Mouse (Mus musculus) cerebellum, postnatal 25 days (tissue): ENCODE measurements at regions not wholly inside any gene's neighbourhood (a gene's known extent, or its start where the extent isn't known, plus 50 kb on each side); places are given as distances from the start of the nearest gene placed in this dataset.
"Not testable (repeated sequence)": the region's sequence is repeated elsewhere in the genome, so short reads cannot be mapped to it uniquely, and the experiment has no call there.

Experiments used
- DNase-seq, 2 experiments: peaks; one replicate each; pipeline ENCODE4 v3.0.0; 2021; ENCODE audit warnings: mixed read lengths in 2 of 2

DNA sequence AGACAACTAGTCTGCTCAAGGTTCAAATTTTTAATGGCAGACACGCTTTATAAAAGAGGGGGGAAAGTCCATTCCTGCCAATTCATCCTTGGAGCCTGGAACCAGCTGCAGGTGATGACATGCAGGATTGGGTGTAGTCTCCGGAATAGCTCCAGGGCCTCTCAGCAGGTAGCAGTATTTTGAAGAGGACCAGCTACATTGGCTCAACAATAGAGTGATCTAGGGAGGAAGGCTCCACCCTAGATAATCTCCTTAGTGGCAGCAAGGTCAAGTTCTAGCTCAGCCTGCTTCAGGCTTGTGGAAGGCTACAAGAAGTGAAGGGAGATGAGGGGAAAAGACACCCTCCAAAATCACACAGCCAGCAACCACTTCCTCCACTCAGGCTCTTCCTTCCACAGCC lies 1405.1 kb downstream of the 4930444P10Rik start:
- DNase-seq, result not testable (repeated sequence)

DNA sequence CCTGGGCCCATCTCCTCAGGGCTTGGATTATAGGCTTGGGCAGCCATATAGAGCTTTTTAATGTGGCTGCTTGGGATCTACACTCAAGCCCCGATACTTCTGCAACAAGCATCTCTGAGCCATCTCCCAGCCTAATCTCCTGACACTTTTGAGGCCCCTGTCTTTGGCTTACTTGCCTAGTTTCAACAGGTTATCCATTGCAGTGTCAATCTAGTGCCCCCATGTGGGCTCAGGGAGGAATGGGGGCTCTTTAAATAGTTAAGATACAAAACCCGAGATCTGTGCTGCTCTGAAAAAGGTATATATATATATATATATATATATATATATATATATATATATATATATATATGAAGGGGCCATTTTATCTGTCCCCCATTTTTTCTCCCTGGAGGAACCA lies 1407.0 kb downstream of the 4930444P10Rik start:
- no peak for DNase-seq

DNA sequence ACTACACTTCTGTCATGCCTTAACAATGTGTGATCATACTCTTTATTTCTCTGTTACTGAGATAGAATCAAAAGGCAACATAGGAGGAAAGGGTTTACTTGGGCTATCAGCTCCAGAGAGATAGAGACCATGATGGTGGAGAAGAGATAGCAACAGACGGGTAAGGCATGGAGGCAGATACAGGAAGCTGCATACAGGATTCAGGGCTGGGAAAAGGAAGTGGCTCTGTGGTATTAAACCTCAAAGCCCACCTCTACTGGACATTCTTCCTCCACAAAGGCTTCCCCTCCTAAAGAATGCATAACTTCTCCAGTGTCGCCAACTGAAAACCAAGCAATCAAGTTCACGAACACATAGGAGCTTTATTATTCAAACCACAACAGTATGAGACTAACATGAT lies 1412.7 kb downstream of the 4930444P10Rik start:
- no peak for DNase-seq

DNA sequence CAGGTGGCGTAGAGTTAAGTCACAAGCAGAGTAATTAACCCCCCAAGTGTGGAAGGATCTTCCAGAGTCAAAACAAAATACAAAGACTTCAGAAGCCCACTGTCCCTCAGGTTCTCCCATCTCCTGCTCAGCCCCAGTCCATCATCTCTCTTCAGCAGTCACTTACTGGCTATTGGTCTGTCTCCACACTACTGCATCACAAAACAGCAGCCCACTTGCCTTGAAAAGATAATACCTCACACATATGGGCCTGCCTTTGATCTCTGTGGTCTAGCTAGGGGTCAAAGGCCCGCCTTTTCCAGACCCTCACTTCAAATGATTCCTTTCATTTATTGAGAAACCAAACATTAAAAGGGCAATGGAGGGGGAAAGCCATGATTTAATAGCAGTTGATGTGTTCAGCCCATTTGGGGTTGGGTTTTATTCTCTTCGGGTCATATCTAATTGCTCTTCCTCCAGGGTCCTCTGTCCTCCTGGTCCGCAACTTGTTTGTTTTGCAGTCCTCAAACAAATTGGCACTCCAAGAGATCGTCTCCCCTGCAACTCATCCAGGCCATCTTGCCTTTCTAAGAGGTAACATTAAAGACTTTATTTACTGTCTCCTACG lies 1420.6 kb downstream of the 4930444P10Rik start:
- DNase-seq, result no peak

DNA sequence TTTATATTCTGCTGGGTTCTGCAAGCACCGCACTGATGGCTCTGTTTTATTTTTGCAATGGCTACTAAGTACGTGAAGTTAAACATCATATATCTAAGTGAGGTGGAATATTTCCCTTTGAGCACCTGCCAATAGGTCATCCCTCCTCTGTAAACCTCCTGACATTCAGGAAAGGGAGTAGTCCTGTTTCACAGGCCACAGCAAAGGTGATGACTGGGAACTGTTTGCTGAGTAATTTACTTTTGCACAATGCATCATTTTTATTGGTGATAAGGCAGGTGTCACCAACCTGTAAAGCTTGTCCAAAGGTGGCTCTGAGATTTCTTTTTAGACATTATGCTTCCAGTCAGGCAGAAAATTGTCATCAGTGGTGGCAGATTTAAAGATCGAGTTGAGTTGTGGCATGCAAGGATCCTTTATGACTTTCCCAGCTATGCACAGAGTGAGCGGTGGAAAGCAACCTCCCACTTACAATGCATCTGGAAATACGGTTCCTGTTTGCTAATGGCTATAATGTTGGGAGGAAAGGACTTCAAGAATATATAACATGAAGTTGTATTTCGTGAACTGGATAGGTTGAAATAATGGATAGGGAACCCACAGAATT lies 1430.3 kb downstream of the 4930444P10Rik start:
- DNase-seq, result no peak

DNA sequence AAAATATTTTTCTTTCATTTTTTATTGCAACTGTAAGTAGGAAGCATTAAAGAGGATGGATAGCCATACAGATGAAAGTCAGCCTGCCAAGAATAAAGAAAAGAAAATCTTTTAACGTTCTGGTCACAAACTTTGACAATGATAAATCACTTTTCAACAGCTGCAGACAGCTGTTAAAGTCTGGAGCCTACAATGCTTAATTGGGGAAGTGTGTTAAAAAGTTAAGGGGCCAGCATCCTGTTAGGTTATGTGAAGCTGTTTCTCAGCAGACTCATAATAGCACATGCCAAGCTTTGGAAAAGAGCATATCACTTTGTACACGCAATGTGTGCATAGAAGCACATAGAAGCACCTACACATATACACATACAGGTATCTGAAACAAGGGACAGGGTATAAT lies 1431.3 kb downstream of the 4930444P10Rik start:
- no peak for DNase-seq

DNA sequence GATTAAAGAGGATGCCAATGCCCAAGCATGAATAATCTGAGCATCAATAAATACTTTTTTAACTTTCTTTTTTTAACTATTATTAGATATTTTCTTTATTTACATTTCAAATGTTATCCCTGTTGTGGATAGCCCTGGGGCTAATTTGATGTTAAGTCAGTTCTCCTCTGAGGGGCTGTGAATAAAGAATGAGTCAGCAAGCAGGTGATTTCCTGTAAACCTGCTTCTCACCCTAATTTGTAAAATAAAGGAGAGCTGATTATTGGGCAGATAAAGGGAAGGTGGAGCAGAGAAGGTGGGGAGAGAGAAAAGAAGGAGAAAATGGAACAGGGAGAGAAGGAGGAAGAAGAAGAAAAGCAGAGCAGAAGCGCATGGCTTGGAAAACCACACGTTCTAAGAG lies 1442.8 kb downstream of the 4930444P10Rik start:
- no peak for DNase-seq

DNA sequence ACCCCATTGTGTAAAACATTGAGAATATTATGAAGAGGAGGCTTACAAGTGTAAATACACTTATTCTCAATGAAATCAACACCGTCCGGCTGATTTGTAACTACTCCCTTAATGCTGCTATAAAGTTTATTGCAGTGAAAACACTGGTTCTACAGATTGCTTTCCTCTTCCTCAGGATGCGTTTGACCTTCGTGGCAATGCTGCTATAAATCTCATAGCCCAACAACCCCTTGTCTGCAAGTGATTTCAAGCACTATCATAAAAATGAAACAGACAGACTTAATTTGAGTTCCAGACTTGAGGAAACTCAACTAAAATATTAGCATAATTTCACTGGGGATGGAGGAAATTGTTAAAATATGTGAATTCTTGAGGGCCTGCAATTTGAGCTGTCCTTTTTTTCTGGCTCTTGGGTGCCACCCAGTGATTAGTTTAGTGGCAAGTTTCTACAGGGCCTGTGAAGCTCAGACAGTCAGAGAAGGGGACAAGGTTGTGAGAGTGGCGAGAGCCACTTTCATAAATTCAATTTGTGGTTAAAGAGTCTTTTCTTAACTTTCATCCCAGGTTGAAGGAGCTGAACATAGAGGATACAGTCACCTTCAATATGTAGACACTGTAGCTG lies 1457.4 kb downstream of the 4930444P10Rik start:
- peak in 1 of 2 experiments; percentile 15 for DNase-seq

DNA sequence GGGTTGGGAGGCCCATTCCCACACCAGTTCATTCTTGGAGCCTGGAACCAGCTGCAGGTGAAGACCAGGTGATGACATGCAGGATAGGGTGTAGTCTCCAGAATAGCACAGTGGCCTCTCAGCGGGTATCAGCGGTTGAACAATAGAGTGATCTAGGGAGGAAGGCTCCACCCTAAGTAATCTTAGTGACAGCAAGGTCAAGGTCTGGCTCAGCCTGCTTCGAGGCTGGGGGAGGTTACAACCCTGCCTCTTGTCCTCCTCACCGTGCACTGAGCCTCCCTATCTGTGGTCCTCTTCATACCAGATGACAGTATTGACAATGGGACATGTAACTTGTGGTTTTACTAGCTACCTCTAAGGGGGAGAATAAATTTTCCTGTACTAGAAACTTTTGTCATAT lies 1461.1 kb downstream of the 4930444P10Rik start:
- no peak for DNase-seq

DNA sequence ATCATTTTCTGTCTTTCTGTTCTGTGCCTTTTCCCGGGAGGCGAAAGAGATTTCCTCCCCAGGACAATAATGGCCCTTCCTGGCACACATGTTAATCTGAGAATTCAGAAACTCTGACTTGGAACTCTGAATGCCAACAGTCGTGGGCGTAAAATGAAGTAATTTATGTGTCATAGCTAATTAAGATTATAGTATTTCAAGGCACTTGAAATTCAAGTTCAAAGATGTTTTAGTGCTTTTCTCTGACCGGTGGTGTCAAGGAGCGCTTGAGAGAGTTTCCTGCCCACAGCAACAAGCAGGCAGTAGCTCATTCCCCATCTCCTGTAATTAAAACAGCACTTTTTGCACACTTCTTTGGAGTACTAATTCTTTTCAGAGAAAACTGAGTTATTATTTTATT lies 1465.9 kb downstream of the 4930444P10Rik start:
- DNase-seq, result no peak

DNA sequence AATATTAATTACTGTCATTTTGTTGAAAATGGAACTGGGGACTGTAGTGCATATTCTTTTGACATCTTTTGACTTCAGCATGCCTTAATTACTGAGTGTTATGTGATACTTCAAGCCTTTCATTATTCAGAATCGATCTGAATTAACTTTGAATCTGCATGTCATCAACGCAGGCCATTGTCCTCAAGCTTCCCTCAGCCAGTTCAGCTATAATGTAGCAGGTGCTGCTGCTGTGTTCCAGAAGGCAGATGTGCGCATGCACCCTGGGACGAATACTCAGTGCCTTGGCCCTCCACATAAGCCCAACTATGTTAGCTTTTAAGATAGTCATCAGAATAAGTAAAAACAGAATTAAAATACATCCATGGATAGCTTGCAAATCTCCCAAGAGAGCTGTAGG lies 1466.4 kb downstream of the 4930444P10Rik start:
- no peak for DNase-seq

DNA sequence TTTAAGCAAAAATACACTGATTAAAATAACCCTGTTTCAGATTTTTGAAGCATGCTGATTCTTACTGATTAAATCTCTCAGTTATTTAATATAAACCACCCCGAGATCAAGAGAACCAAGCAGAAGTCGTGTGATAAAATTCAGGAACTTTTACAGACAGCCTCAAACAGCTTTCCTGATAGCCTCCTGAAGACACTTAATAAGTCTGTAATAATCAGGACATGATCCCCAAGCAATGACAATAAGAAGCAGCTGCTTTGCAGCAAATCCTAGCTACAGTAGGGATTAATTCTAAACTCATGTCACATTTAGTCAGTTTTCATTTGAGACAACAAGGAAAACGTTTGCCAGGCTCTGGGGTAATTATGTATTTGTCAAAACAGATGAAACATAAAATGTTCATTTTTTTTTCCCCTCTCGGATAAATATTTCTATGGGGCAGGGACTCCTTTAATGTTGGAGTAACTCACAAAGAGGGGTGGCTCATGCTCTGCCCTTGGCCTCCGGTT lies 1472.1 kb downstream of the 4930444P10Rik start:
- no peak for DNase-seq

DNA sequence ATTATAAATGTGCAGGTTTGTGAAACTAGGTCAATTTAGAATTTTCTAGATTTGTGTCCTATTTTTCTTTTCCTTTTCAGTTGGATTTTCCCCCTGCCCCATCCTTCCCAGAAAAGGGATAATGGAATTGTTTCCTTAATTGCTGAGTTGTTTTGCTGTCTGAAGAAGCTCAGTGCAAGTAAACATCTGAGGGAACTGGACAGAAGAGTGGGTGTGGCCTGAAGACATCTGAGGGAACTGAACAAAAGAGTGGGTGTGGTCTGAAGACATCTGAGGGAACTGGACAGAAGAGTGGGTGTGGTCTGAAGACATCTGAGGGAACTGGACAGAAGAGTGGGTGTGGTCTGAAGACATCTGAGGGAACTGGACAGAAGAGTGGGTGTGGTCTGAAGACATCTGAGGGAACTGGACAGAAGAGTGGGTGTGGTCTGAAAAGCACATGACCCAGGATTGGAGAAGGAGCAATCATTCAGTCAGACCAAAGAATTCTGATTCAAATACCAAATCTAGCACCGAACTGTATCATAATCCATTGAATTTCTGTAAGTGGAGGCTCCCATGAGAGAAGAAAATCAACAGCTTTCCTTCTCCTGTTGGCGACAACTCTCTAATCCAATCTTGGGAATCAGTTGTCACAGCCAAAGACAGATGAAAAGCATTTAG lies 1479.8 kb downstream of the 4930444P10Rik start:
- no peak for DNase-seq

DNA sequence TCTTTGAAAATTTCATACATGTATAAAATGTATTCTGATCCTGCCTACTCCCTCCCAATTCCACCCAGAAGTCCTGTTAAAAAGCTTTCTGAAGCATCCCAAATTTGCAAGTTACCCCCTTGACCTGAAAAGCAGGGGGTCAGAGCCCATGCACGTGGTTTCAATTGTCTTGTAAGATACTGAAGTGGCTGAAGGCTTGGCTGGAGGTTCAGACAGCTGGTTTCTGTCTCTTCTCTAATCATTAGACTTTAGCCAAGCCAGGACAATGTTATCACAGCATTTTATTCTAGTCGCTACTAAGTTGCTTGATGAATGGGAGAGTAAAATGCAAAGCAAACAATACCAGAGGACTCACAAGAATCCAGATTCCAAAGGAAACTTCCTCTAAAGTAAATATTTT lies 1484.1 kb downstream of the 4930444P10Rik start:
- DNase-seq, result no peak

DNA sequence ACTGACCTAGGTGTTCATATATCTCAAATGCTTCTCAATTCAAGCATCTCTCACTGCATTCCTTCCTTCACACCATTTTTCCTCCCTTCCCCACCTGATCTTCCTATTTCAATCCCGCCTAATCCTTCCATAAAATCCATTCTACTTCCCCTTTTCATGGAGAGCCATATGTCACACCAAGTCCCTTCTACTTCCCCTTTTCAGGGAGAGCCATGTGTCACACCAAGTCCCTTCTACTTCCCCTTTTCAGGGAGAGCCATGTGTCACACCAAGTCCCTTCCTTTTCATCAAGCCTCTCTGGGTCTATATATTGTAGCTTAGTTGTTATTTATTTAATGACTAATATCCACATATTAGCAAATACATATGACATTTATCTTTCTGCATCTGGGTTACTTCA lies 1497.2 kb downstream of the 4930444P10Rik start:
- DNase-seq, result no peak

DNA sequence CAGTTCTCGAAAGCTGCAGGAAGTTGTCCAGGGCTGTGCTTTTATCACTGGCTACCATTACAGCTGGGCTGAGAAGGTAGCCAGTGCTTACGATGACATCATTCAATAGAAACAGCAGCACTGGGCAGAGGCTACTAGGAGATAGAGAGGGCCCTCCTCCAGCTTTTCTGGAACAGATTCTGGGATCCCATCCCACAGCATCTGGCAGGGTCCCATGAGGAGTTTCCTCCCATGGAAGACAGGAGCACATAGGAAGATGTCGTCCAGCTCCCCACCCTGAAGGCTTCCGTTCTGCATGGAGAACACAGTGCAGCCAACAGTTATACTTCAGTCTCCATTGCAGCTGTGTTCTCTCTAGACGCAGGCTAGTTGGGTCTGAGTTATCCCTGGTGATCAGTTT lies 1503.2 kb downstream of the 4930444P10Rik start:
- DNase-seq, result no peak

DNA sequence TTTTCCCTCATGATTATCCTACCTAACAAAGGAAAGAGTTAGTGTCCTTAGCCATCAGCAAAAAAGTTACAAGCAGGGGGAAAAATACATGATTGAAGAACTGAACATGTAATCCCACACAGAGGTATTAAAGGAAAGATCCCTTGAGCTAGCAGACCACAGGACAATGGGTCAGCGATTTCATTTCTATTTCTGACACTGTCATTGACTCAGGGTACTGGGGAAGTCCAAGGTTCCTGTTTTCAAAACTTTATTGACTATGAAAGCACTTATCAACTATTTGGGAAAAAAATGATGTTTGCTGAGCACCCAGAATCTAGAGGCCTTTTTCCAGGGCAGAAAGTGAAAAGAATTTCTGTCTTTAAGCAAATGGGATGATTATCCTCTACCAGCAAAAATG lies 1513.7 kb downstream of the 4930444P10Rik start:
- DNase-seq, result no peak

DNA sequence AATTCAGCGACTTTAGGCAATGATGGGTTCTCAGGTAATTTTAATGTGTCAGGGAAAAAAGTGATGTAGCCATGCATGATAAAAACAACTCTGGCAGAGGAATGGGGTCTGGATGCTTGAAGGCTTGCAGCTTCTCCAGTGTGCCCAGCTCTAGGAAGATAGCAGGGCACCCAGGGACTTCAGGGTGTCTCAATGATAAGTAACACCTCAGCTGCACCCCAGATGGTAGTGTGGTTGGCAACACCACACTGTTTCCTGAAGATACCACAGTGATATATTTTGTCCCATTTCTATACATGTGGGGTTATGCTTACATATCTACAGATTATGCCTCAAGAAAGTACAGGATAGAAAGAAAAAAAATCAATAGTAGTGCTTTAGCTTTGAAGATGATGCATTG lies 1516.9 kb downstream of the 4930444P10Rik start:
- no peak for DNase-seq

DNA sequence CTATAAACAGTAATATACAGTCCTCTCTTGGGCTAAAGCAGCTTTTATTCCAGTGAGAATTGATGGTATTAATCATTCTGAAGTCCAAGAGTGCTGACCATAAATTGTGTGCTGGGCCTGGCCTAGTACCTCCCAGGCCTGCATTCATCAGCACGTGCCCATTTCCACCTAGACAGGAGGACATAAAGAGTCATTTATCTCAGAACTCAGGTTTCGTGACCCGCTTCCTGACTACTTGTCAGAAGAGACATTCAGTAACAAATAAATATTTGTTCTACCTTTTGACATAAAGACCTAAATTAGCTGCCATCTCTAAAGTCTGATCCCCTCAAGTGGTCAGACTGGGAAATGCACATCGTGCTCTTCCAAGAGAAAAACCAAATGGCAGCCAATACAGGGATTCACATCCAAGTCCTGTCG lies 1522.6 kb downstream of the 4930444P10Rik start:
- peak in 1 of 2 experiments; percentile 7 for DNase-seq

DNA sequence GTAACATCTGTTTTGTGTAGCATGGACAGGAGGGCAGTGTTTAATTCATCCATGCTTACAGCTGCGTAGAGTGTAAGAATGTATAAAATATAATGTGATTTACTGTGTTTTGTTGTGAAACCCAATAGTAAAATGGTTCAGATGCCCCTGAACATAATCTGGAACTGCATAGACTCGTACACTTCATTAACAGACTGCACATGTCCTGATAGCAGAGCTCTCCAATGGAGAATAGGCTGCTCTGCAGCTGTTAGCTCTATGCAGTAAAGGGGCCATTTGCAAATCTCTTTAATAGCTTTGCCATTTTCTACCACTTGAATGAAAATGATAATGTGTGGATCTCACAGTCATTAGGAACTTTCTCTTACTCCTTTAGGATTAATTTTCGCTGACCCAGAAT lies 1523.0 kb downstream of the 4930444P10Rik start:
- DNase-seq, result no peak

DNA sequence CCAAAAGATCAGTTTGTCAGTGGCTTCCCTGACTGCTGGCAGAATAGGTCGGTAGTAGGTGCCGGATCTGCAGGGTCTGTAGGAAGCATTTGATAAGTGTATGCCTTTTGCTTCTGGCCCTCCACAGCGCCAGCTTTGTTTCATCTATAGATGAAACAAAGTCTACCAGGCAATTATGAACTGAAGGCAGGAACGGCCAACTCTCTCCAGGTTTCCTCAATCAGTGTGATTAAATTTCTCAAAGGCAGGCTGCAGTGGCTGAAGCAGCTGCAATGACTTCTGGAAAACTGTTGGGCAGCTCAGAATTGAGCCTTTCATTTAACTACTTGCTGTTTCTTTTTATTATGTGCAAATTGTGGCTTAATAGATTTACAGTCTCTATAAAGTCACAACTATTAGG lies 1526.1 kb downstream of the 4930444P10Rik start:
- DNase-seq, result no peak

DNA sequence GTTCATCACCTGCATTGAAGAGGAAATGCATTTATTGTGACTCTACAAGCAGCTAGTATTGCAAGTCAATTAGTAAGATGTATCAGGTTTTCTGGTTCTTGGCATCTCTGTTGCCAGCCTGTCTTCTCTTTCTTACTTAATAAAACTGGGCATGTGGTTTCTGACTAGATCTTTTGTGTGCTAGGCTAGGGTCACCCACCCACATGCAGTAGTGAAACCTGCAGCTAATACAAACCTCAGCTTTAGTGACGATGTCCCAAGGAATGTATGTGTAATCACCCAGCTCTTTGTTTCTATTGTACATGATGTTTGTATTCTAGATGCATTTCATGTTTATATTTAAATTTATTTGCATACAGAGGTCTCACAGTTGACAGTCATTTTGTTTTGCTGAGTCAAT lies 1526.7 kb downstream of the 4930444P10Rik start:
- no peak for DNase-seq
